Mouse (Mus musculus) intestine, embryonic 14.5 days (tissue): ENCODE data around the gene Gm20671. TPM values are rescaled to one million over a fixed set of nuclear protein-coding genes. Genes with fewer than 3 reads are reported as not detected.
"Not testable (repeated sequence)": the region's sequence is repeated elsewhere in the genome, so short reads cannot be mapped to it uniquely, and the experiment has no call there.

Source experiments
- ATAC-seq: fragments of 200-750 bp; cut with Nextera tagmentation; replicated peaks from 2 replicates; pipeline ENCODE4 v1.8.0; 2017; ENCODE audit warnings: low read depth, moderate number of reproducible peaks, moderate TSS enrichment, moderate library complexity; ENCODE audit not compliant: low FRiP score, low TSS enrichment
- DNase-seq: peaks from one replicate; pipeline ENCODE4 v3.0.0-alpha.2; 2018; ENCODE audit warnings: low spot score
- H3K27ac ChIP-seq: fragments of 300-500 bp; sonication (generic); 2 replicates; pipeline ENCODE4 v1.5.1; 2014; ENCODE audit warnings: low read depth, mild to moderate bottlenecking, control low read depth
- H3K27me3 ChIP-seq: fragments of 300-500 bp; sonication (generic); replicated peaks from 2 replicates; pipeline ENCODE4 v1.6.1; 2014; ENCODE audit warnings: low read length, control low read depth; ENCODE audit not compliant: control insufficient read depth, insufficient read depth
- H3K36me3 ChIP-seq: fragments of 300-500 bp; sonication (generic); 2 replicates; pipeline ENCODE4 v1.6.1; 2014; ENCODE audit warnings: low read length, control low read depth; ENCODE audit not compliant: control insufficient read depth, insufficient read depth
- H3K4me1 ChIP-seq: fragments of 300-500 bp; sonication (generic); replicated peaks from 2 replicates; pipeline ENCODE4 v1.6.1; 2014; ENCODE audit warnings: low read length, control low read depth, mixed read lengths; ENCODE audit not compliant: control insufficient read depth, insufficient read depth
- H3K4me2 ChIP-seq: fragments of 300-500 bp; sonication (generic); 2 replicates; pipeline ENCODE4 v1.6.1; 2014; ENCODE audit warnings: low read length
- H3K4me3 ChIP-seq: fragments of 300-500 bp; sonication (generic); 2 replicates; pipeline ENCODE4 v1.5.1; 2014; ENCODE audit warnings: low read depth, low read length, control low read depth, mixed read lengths
- H3K9ac ChIP-seq: fragments of 300-500 bp; sonication (generic); 2 replicates; pipeline ENCODE4 v1.6.1; 2014; ENCODE audit warnings: mild to moderate bottlenecking, low read length
- H3K9me3 ChIP-seq: fragments of 300-500 bp; sonication (generic); 2 replicates; pipeline ENCODE4 v1.6.1; 2016; ENCODE audit warnings: low read length, control low read depth; ENCODE audit not compliant: control insufficient read depth
- WGBS: fragments of 180-500 bp; shearing (Covaris S2); extraction: QIAGEN DNeasy Blood & Tissue Kit; methylation state at CpG from one replicate; pipeline ENCODE4 v1.1.7; 2014; 5-methylcytosine and 5-hydroxymethylcytosine counted together
- polyA plus RNA-seq: library from polyadenylated mRNA; unstranded; fragments of >200 nt; fragmentation: Nextera tagmentation; extraction: Ambion mirVana; gene quantifications from 2 replicates; pipeline ENCODE4 v1.2.1, GENCODE M21; 2014

The Gm20671 gene
- polyA plus RNA-seq, 1 experiment from 2014 or later = not detected

DNA sequence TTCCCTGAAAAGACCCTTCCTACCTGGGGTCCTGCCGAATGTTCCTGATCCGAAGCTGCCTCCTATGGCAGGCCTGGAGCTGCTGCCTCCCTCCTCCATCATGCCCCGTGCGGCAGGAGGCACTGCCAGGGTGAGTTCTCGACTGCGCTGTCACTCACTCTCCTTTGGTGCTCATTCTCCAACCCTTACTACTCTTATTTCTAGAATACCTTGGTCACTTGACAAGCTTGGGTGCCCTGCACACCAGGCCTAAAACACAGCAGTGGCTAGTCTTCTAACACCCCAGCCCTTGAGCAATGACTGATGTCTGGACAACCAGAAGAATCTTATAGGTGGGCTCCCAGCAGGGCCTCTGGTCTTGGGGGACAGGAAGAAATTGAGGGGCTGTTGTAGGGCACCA is 93.0 kb downstream of the Gm20671 start:
- DNase-seq, H3K27me3 ChIP-seq, H3K4me3 ChIP-seq, H3K9ac ChIP-seq, H3K4me1 ChIP-seq, H3K27ac ChIP-seq, H3K9me3 ChIP-seq, H3K4me2 ChIP-seq: not testable (repeated sequence)
- ATAC-seq = 0 out of 2 replicates have a peak, but pooled peaks have one; percentile 6
- 97% methylated on average over 6 of the region's 6 CpGs for WGBS
- peaks cover 14% of the 10 kb centered on the region for H3K36me3 ChIP-seq

DNA sequence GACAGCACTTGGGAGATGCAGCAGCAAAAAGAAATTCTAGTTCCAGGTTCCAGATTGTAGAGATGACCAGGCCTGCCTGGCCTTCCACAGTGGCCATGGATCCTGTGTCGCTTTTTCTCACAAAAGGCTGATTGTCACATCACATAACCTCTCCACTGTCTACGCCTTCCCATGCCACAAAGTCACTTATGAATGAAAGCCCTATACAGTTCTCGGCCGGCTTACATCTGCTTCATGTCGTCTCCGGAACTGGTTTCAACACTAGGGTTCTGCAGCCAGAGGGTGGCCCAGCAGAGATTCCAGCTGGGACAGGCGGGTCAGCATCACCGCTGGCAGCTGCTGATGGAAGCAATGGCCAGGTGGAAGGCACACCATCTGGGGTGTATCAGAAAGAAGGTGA is 98.1 kb downstream of the Gm20671 start:
- DNase-seq = no peak
- 80% methylated on average over 8 of the region's 8 CpGs for WGBS

DNA sequence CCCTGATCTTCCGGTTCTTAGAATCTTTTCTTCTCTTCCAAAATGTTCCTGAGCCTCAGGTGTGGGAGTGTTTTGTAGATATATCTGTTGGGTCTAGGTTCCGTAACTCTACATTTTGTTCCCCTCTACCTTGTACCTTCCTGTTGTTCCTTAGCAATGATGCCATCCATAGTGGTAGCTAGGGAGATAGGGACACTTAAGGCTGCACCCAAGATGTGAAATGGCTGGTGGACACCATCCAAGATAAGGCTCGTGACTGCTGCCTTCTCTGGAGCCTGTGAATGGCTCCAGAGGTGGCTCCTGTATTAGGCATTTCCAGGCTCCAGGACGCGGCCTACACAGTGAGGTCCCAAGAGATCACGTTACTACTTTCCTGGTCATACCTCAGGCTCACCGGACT is 98.6 kb downstream of the Gm20671 start:
- no peak overlapping the region for H3K4me2 ChIP-seq
- H3K27ac ChIP-seq = no peak overlapping the region
- no peak overlapping the region for H3K4me3 ChIP-seq
- DNase-seq = no peak
- no peaks in the 10 kb centered on the region for H3K36me3 ChIP-seq
- H3K27me3 ChIP-seq = no peaks in the 10 kb centered on the region
- 84% methylated on average over 7 of the region's 7 CpGs for WGBS
- H3K9me3 ChIP-seq = no peaks in the 10 kb centered on the region
- ATAC-seq = no peak
- no peak overlapping the region for H3K9ac ChIP-seq
- no peaks in the 10 kb centered on the region for H3K4me1 ChIP-seq

More for the DNA sequence above, 98.1 kb downstream of the Gm20671 start:
- Histone ChIP-seq H3K27me3 (no peaks in the 10 kb centered on the region), H3K4me2 (no peak overlapping the region), H3K4me3 (no peak overlapping the region), H3K9me3 (no peaks in the 10 kb centered on the region), H3K27ac (no peak overlapping the region), H3K9ac (no peak overlapping the region), H3K36me3 (no peaks in the 10 kb centered on the region), H3K4me1 (no peaks in the 10 kb centered on the region)
- 0 out of 2 replicates have a peak, but pooled peaks have one; percentile 36 for ATAC-seq

- not testable (repeated sequence) for H3K36me3 ChIP-seq, H3K9me3 ChIP-seq, H3K9ac ChIP-seq, H3K4me3 ChIP-seq, H3K4me1 ChIP-seq, DNase-seq, H3K27me3 ChIP-seq, H3K27ac ChIP-seq, ATAC-seq, H3K4me2 ChIP-seq
- WGBS = 74% methylated on average over 3 of the region's 3 CpGs
Measured at GRCm38 (mm10) chr5:32725397-32725796, 101.5 kb downstream of the Gm20671 start.

GRCm38 (mm10) chr5:32723981-32724380 is 102.9 kb downstream of the Gm20671 start:
- H3K9ac ChIP-seq = no peak overlapping the region
- WGBS = 78% methylated on average over 7 of the region's 7 CpGs
- ATAC-seq = no peak; the same call in 1 of the 2 replicates

DNA sequence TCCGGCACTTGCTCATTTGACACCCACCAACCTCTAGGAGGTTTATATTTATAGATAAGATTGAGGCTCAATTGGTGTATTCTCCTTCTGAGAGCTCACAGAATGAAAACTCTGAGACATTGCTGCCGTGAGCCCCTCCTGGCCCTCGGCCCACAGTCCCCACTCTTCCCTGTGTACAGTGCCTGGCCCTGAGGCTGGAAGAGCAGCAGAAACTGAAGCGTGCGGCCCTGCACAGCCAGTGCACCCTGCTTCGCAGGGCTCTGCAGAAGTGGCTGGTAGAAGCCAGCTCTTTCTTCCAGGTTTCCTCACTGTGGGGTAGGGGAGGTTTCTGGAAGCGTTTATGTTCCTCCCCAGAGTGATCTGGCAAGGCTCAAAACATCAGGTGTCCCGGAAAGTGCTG is 104.2 kb downstream of the Gm20671 start:
- H3K36me3 ChIP-seq, H3K9me3 ChIP-seq, DNase-seq, H3K4me1 ChIP-seq, ATAC-seq, H3K4me3 ChIP-seq, H3K9ac ChIP-seq, H3K27me3 ChIP-seq, H3K27ac ChIP-seq, H3K4me2 ChIP-seq: not testable (repeated sequence)
- 72% methylated on average over 8 of the region's 8 CpGs for WGBS

More at GRCm38 (mm10) chr5:32723981-32724380, 102.9 kb downstream of the Gm20671 start:
- Histone ChIP-seq H3K9me3 (no peaks in the 10 kb centered on the region), H3K4me3 (no peak overlapping the region), H3K4me2 (no peak overlapping the region), H3K27me3 (no peaks in the 10 kb centered on the region), H3K27ac (no peak overlapping the region), H3K36me3 (no peaks in the 10 kb centered on the region), H3K4me1 (no peaks in the 10 kb centered on the region; the same call in 1 of the 2 replicates)
- no peak for DNase-seq

DNA sequence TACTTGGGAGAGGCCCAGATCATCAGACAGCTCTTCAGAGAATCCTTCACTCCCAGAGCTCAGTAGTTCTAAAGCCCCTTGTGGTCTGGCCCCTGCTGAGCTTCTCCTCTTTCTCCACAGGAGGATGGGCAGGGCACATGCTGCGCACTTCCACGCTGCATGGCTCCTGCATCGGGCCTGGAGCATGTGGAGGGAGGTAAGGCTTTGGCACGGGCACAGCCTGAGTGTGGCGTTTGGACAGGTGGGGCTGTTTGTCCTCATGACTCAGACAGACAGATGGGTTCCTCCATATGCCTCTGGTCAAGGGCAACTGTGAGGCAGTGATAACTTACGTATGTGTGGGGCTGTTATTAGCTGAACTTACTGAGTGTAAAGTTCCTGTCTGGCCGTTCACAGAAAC is 104.6 kb downstream of the Gm20671 start:
- peak; percentile 50 for DNase-seq
- whole genome bisulfite sequencing = 68% methylated on average over 7 of the region's 7 CpGs
- ATAC-seq = no peak
- Histone ChIP-seq H3K4me3 (no peak overlapping the region), H3K4me2 (no peak overlapping the region), H3K27me3 (no peaks in the 10 kb centered on the region), H3K36me3 (no peaks in the 10 kb centered on the region), H3K9ac (no peak overlapping the region), H3K27ac (no peak overlapping the region), H3K4me1 (no peaks in the 10 kb centered on the region; the same call in 1 of the 2 replicates), H3K9me3 (no peaks in the 10 kb centered on the region)

DNA sequence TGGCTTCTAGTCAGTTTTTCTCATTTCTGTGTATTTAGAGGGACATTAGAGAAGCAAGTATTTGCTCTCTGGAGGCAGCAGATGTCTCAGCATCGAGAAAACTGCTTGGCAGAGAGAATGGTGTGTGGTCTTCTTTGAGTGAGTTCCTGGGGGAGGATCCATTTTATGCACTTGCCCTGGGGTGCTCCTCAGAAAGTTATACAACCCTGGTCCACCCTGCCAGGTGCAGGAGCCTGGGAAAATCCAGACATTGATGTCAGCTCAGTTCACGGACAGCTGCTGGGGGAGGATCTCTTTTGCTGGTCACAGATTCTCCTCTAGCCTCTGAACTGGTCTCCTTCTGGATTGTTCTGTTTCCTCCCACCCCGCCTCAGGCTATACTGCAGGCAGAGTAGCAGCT is 105.6 kb downstream of the Gm20671 start:
- DNase-seq (no peak), ATAC-seq (no peak)
- no peaks in the 10 kb centered on the region for H3K27me3 ChIP-seq
- 59% methylated on average over 3 of the region's 3 CpGs for WGBS
- no peaks in the 10 kb centered on the region; the same call in 1 of the 2 replicates for H3K4me1 ChIP-seq
- no peaks in the 10 kb centered on the region for H3K9me3 ChIP-seq
- no peak overlapping the region for H3K27ac ChIP-seq
- no peak overlapping the region for H3K4me3 ChIP-seq
- no peak overlapping the region for H3K4me2 ChIP-seq
- H3K9ac ChIP-seq = no peak overlapping the region
- no peaks in the 10 kb centered on the region for H3K36me3 ChIP-seq

DNA sequence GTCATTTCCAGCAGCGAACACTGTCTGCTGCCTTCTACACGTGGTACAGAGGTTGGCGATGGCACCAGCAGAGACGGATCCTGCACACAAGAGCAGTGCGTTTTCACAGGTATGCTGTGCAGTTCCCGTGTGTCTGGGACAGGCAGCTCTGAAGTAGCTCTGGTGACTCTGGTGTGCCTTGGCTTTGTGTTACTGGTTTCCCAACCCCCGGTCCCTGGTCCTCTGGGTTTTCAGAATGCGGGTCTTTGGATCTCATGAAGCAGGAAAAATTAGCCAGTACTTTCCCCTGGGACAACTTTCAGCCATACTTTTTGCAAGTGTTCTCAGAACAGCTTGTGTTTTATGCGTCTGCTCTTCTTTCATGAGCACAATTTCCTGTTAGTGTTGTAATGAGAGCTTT is 106.5 kb downstream of the Gm20671 start:
- DNase-seq = no peak
- WGBS = 84% methylated on average over 9 of the region's 9 CpGs
- Histone ChIP-seq H3K4me2 (no peak overlapping the region), H3K4me3 (no peak overlapping the region), H3K9ac (no peak overlapping the region), H3K27me3 (no peaks in the 10 kb centered on the region), H3K9me3 (no peaks in the 10 kb centered on the region), H3K36me3 (no peaks in the 10 kb centered on the region), H3K4me1 (no peaks in the 10 kb centered on the region; the same call in 1 of the 2 replicates), H3K27ac (no peak overlapping the region)
- ATAC-seq = no peak
